Mouse (Mus musculus) heart, adult 18-20 months (tissue): ENCODE results near the gene Cytip. TPM values are rescaled to one million over a fixed set of nuclear protein-coding genes. Genes with fewer than 3 reads are reported as not detected.

ENCODE experiments used
- DNase-seq, 2 experiments: peaks; one replicate each; pipeline ENCODE4 v3.0.0; 2021 to 2022; ENCODE audit warnings: mixed read lengths in 1 of 2
- long read RNA-seq, 2 experiments: library from polyadenylated mRNA; stranded (forward); transcript quantifications; one replicate each; pipeline ENCODE4 v2.0.0; 2021
- total RNA-seq, 2 experiments: library from RNA; stranded (reverse); gene quantifications; 2 replicates each; pipeline ENCODE4 v1.2.3; 2021

Gene Cytip
- total RNA-seq = 1 to 10 TPM; 1.9 to 4.3 TPM
- long read RNA-seq, experiment 1 = 0 reads
- long read RNA-seq, experiment 2, full-length matches to known transcripts = 1 of 3 reads
- long read RNA-seq, experiment 2, partial matches to known transcripts = 0 of 3 reads
- long read RNA-seq, experiment 2, other reads (novel, unspliced or antisense) = 2 of 3 reads

- no peak for DNase-seq
These were observed at the start of gene Cytip for GRCm38 (mm10) chr2:58195346-58195745. Gene Cytip (minus strand): TSS chr2:58195532.

DNA sequence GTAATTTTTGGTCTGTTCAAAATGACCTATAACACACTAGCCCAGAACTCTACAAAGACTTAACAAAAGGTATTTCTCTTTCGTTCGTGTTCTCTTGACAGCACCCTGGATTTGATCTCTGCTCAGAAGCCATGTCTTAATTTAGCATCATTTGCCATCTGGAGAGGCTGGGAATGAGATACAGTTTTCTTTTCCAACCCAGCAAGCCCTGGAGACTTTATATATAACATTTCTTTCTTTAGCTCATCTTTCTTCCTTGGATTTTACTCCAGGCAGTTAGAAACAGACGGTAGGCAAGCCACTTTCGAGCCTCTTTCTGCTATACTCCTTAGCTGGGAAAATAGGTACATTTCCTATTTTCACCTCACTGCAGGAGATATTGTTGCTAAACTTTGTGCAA lies 45.3 kb upstream of the Cytip start:
- DNase-seq = no peak

GRCm38 (mm10) chr2:58237487-58237886 lies 42.2 kb upstream of the Cytip start:
- DNase-seq = no peak

GRCm38 (mm10) chr2:58199442-58199841 lies 4.1 kb upstream of the Cytip start:
- peak; percentile 29 to 55 for DNase-seq

- peak in 1 of 2 experiments; percentile 24 for DNase-seq
These were observed 1.5 kb upstream of the Cytip start for GRCm38 (mm10) chr2:58196880-58197279.

DNA sequence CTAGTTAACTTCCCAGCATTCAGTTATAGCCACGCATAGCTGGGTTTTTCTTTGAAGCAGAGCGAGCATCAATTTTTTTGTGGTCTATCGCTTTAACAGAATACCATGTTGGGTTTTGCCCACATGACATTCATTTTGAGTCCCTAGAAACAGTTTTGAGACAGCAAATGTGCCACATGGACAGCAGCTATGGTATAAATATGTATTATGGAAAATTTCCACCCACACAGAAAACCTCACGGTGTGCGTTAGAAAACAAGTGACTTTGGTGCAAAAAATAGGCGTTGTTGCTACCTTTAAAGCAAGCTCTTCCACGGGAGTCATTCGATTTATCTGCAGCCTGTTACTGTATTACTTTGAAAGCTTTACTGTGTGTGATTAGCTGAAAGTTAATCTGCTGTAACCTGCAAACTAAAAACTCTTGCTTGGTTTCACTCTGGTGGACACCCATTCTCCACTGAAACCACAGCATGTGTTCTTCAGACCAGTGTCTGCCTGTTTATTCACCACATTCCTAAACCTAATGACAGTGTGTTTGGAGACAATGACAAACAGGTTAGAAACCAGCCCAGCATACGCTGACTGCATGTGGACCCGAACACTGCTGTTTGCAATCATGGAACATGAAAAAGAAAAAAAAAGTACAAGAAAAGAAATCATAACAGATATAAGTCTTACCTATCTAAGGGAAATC lies 763 bp downstream of the Cytip start:
- DNase-seq = no peak

DNA sequence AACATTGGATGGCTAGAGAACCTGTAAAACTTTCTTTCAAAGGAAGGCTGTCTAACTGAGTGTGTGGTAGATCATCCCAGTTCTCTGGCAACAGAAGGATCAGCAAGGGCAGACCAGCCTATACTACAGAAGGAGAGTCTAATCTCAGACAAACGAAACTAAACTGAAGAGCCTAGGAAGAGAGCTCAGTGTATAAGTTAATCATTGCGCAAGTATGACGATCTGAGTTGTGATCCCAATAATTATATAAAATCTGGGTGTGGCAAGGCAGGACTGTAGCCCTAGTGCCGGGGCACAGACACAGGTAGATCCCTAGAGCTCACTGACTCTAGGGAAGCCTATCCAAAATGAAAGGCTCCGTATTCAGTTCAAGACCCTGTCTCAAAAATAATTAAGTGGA lies 3.2 kb downstream of the Cytip start:
- no peak for DNase-seq

DNA sequence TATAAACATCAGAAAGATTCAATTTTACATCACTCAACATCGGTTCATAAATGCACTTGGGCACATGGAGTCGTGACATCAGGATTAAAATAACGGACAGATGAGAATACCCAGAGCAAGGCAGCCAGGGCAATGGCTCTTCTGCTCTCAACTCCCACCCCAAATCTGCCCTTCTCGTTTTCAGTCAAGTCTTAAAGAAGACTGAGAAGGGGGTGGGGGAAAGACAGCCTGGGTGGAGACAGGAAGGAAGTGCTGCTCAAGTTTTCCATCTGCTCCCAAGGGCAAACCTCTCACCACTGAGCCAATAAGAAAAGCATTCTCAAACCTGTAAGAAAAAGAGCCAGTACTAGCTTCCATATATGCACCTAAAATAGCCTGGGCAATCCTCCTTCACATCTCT lies 5.8 kb downstream of the Cytip start:
- no peak for DNase-seq

DNA sequence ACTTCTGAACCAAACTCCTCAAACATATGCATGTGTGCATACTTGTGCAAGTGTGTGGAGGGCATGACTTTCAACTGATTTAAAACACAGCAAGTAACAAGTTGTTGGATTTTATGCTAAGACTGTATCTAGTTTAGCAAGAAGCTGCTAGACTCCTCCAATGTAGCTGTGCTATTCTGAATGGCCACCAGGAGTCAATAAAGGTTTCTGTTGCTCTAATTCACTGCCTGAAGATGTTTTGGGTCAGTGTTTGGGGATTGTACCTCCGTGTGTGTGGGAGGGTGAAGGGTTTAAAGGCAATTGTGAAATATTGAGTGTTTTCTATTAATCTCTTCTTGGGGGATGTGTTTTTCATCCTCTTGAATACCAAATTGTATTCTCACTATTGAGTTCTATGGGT lies 6.4 kb downstream of the Cytip start:
- no peak for DNase-seq

- no peak for DNase-seq
These were observed 7.9 kb downstream of the Cytip start for GRCm38 (mm10) chr2:58187310-58188051.

- peak in 1 of 2 experiments; percentile 3 for DNase-seq
These were observed 11.1 kb downstream of the Cytip start for GRCm38 (mm10) chr2:58184197-58184596.

DNA sequence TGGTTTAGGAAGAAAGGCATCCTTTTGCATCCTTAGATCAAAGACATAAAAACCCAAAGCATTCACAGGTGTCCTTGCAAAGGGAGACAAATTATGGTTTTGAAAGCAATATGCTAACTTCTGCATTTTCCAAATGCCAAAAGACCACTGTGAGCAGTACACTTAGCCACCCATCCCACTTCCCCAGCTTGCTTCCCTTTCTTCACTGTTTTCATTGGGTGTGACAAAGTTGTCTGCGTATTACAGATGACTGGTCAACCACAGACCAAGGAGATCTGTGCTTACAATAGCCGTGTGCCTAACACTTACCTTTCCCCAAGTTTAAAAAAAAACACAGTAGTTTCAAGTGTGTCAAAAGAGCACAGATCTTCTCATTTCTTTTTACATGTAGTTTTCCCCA lies 11.7 kb downstream of the Cytip start:
- DNase-seq = peak in 1 of 2 experiments; percentile 43

DNA sequence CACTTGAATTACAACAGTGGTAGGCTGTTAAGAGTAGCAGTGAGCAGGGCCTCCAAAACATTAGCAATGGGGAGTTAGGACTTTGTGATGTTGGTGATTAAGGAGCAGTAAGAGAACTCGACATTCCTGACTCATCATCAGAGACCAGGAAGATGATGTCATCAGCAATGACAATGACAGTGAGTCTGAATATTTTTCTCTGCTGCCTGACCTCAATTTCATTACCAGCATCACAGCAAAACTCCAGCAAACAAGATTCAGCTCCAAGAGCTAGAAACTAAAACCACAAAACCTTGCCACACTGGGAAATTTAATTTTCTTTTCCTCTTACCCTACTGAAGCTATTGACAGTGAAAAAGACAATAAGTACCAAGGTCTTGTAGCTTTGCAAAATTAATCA lies 14.6 kb downstream of the Cytip start:
- no peak for DNase-seq

- no peak for DNase-seq
These were observed 16.3 kb downstream of the Cytip start for GRCm38 (mm10) chr2:58179056-58179455.

DNA sequence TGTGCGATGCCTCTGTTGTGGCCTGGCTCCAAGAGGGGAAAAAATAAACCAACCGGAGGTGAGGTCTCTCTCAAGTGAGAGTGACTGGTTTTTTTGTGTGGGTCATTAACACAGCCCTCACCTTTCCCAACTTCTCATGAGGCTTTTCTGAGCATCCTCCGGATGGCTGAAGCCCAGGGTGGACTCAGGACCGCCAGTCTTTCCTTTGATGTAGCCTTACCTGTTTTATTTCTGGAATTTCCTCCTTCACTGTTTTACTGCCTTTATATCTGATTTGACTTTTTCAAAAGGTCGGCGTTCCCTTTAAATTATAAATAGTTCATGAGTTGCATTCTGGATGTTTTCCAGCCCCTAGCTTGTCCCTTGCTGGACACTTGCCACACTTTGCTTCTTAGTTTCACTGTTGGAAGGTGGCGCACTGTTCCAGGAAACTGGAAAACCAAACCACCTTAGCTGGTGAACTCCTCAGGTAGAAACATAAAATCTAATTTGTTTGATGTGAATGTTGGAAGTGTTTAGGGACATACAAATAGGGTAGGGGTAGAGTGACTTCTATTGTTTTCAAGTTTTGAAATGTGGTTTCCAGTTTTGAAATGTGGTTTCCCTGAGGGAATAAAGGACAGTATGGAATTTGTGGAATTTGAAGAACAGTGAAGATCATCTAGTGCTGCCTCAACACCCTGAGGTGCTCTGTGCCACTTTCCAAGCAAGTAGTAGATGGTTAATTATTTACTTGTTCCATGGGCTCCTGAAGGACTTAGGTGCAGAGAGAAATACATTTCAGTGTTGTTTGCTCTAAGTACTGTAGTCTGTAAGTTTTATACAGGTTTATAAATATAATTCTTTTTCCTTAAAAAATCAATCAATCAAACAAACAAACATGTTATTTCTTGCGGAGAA lies 19.7 kb downstream of the Cytip start:
- DNase-seq = peak; percentile 51 to 66

DNA sequence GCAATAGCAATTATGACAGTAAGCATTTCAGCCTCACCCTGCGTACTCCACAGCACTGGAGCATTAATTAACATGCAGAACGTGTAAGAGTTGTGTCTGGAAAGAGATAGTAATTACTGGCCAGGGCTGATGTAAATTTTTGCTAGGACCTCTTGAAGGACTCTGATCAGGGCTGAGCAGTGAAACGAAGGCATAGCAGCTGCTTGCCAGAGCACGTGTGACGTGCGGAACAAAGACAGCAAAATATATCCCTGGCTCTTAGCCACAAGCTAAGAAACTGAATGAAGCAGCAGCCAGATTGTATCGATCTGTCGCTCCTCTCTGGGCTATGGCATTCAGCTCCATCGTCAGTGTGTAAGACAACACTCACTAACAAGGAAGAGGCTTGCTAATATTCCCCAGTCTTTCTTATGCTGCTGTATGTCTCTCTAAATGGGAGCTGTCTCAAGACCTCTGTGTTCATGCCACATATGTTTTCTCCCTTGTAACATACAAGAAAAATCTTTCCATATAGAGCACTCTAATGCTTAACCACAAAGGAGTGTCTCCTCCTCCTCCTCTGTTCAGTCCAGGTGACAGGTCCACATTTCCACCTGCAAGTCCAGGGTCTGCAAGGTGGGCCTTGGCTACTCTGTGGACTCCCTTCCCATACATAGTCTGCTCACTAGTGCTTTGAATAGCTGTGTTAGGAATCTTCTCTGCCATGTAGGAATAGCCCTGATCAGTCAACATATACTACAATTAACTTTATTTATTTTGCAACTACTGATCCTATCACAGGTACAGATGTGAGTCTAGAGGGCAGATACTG lies 20.7 kb downstream of the Cytip start:
- DNase-seq = no peak

DNA sequence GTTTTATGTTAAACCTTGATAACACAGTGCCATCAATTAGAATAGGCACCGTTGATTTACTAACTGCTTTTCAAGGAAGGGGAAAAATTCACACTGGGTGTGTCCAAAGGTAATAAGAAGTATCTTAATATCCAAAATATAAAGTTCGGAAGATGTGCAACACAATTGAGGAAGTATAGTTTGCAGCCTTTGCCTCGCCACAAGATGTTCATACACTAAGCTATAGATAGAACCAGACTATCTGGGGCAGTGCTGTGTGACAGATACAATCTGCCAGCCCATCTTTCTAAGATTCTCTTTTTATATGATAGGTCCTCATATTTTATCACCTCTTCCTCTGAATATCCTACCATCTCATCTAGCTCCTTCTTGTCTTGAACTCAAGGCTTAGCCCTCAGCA lies 22.4 kb downstream of the Cytip start:
- no peak for DNase-seq

GRCm38 (mm10) chr2:58169173-58169572 lies 26.2 kb downstream of the Cytip start:
- no peak for DNase-seq

GRCm38 (mm10) chr2:58167654-58168053 lies 27.7 kb downstream of the Cytip start:
- DNase-seq = no peak

DNA sequence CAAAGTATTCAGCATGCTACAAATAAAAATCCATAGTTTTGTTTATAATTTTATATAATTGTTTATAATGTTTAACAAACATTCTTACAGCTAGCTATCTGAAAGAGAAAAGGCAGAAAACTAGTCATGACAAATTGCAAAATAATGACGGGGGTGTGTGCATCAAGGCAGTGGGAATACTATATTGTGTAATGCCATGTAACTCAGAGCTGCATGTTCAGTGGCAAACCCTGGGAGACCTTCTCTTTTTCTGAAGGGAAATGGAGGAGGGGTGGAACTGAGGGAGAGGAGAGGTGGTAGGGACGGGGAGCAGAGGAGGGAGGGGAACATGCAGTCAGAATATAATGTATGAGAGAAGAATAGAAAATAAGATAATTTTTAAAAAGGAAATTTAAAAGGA lies 28.6 kb downstream of the Cytip start:
- no peak for DNase-seq

- DNase-seq = no peak
These were observed 31.7 kb downstream of the Cytip start for GRCm38 (mm10) chr2:58163457-58164181.
